Mouse (Mus musculus) limb, embryonic 14.5 days (tissue): ENCODE results near the gene Prg3. TPM values are rescaled to one million over a fixed set of nuclear protein-coding genes. Genes with fewer than 3 reads are reported as not detected.

Source experiments
- ATAC-seq: fragments of 200-750 bp; cut with Nextera tagmentation; 2 replicates; pipeline ENCODE4 v1.8.0; 2017; ENCODE audit warnings: low read depth, moderate number of reproducible peaks, moderate TSS enrichment; ENCODE audit not compliant: low FRiP score
- DNase-seq: peaks from one replicate; pipeline ENCODE4 v3.0.0-alpha.2; 2015; ENCODE audit warnings: low spot score
- H3K27ac ChIP-seq: fragments of 300-500 bp; sonication (generic); replicated peaks from 2 replicates; pipeline ENCODE4 v1.5.1; 2014; ENCODE audit warnings: low read depth, mild to moderate bottlenecking, low read length, moderate library complexity, mixed read lengths
- H3K27me3 ChIP-seq: fragments of 300-500 bp; sonication (generic); 2 replicates; pipeline ENCODE4 v1.6.1; 2014; ENCODE audit warnings: low read length, mixed read lengths; ENCODE audit not compliant: control insufficient read depth, insufficient read depth
- H3K36me3 ChIP-seq: fragments of 300-500 bp; sonication (generic); 2 replicates; pipeline ENCODE4 v1.6.1; 2014; ENCODE audit warnings: mild to moderate bottlenecking, low read length, moderate library complexity, mixed read lengths; ENCODE audit not compliant: control insufficient read depth, insufficient read depth
- H3K4me1 ChIP-seq: fragments of 300-500 bp; sonication (generic); 2 replicates; pipeline ENCODE4 v1.6.1; 2014; ENCODE audit warnings: antibody characterized with exemption, low read length, mixed read lengths; ENCODE audit not compliant: control insufficient read depth, insufficient read depth
- H3K4me2 ChIP-seq: fragments of 300-500 bp; sonication (generic); replicated peaks from 2 replicates; pipeline ENCODE4 v1.6.1; 2014; ENCODE audit warnings: low read depth, mild to moderate bottlenecking, low read length, moderate library complexity; ENCODE audit not compliant: severe bottlenecking
- H3K4me3 ChIP-seq: fragments of 300-500 bp; sonication (generic); replicated peaks from 2 replicates; pipeline ENCODE4 v1.5.1; 2014; ENCODE audit warnings: low read length
- H3K9ac ChIP-seq: fragments of 300-500 bp; sonication (generic); 2 replicates; pipeline ENCODE4 v1.6.1; 2014; ENCODE audit warnings: mild to moderate bottlenecking, low read depth, low read length, moderate library complexity; ENCODE audit not compliant: severe bottlenecking
- H3K9me3 ChIP-seq: fragments of 300-500 bp; sonication (generic); 2 replicates; pipeline ENCODE4 v1.6.1; 2016; ENCODE audit warnings: low read length; ENCODE audit not compliant: control insufficient read depth
- POLR2A ChIP-seq: fragments of 200-500 bp; IDR thresholded peaks from 2 replicates; pipeline ENCODE4 v1.8.0; 2012; ENCODE audit warnings: inconsistent platforms, mild to moderate bottlenecking, moderate library complexity, borderline replicate concordance; ENCODE audit not compliant: insufficient read depth, insufficient read length; ENCODE audit errors: extremely low read depth
- WGBS: fragments of 180-500 bp; shearing (Covaris S2); extraction: QIAGEN DNeasy Blood & Tissue Kit; methylation state at CpG from one replicate; pipeline ENCODE4 v1.1.7; 2014; 5-methylcytosine and 5-hydroxymethylcytosine counted together
- polyA plus RNA-seq, 2 experiments: library from polyadenylated mRNA; depleted of rRNA in 1 of 2; stranded (reverse) in 1 of 2; unstranded in 1 of 2; fragments of >200 nt; fragmentation: Nextera tagmentation in 1 of 2; extraction: Ambion mirVana in 1 of 2; gene quantifications; 2 replicates each; pipeline versions ENCODE4 v1.2.1 to v1.2.3; 2012 to 2014

Gene Prg3
- polyA plus RNA-seq, 2 experiments, result not detected

DNA sequence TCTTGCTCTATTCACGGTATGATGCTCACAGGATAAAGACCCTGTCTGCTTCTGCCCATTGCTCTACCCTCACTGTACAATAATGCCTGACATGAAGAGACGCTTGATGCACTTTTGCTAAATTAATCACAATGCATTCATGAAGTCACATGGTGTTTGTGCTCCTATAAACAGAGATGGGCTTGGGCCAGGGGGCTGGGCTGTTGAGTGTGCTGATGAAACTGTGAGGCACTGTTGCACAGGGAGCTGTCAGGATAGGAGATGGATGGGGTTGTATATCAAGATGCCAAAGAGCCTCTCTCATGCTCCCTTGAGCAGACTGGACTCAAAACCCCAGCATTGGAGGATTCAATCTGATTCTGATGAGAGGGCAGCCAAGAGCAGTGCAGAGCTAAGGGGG, 45.1 kb downstream of the Prg3 start:
- ATAC-seq, result no peak
- H3K27me3 ChIP-seq, result no peaks in the 10 kb centered on the region
- WGBS, result 77% methylated on average over 2 of the region's 2 CpGs

DNA sequence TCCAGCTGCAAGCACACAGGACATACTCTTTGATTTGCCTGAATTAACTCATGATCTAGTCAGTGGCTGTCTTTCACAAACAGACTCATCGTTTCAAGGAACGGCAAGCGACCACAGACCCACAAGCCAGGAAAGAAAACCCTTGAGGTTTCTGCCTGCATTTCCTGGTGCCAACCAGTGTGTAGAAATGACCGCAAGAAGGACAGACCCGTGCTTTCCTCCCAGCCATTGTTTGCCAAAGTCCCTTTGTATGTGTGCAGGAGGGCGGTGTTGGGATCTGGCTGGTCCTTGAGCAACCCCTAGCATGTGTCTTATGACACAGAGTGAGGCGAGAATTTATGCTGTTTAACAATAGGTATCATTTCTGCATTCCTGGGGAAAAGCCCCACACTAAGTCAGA, 46.2 kb downstream of the Prg3 start:
- no peak overlapping the region for H3K4me2 ChIP-seq
- H3K4me3 ChIP-seq, result no peak overlapping the region
- TF ChIP-seq POLR2A, result no peak
- no peak for ATAC-seq
- no peaks in the 10 kb centered on the region for H3K9me3 ChIP-seq
- DNase-seq, result no peak
- no peak overlapping the region for H3K27ac ChIP-seq
- H3K27me3 ChIP-seq, result no peaks in the 10 kb centered on the region
- WGBS, result 88% methylated on average over 7 of the region's 7 CpGs
- no peak overlapping the region for H3K9ac ChIP-seq
- H3K4me1 ChIP-seq, result peaks cover 12% of the 10 kb centered on the region
- 0 out of 2 replicates have a peak, but pooled peaks cover under 1% of the 10 kb centered on the region for H3K36me3 ChIP-seq

More for the DNA sequence above, 45.1 kb downstream of the Prg3 start:
- H3K9ac ChIP-seq, result no peak overlapping the region
- peaks cover 6% of the 10 kb centered on the region for H3K4me1 ChIP-seq
- DNase-seq, result no peak
- TF ChIP-seq POLR2A, result no peak
- no peak overlapping the region for H3K4me3 ChIP-seq
- no peak overlapping the region for H3K27ac ChIP-seq
- H3K4me2 ChIP-seq, result no peak overlapping the region
- H3K36me3 ChIP-seq, result no peaks in the 10 kb centered on the region
- no peaks in the 10 kb centered on the region for H3K9me3 ChIP-seq

GRCm38 (mm10) chr2:85036507-85037046, 48.6 kb downstream of the Prg3 start:
- 6% methylated on average over 11 of the region's 11 CpGs for WGBS
- Histone ChIP-seq H3K4me3 (peak overlapping the region; percentile 81), H3K27ac (peak overlapping the region; percentile 22), H3K9ac (peak overlapping the region; percentile 97), H3K9me3 (no peaks in the 10 kb centered on the region), H3K4me1 (peaks cover 12% of the 10 kb centered on the region), H3K4me2 (peak overlapping the region; percentile 55), H3K36me3 (peaks cover 24% of the 10 kb centered on the region), H3K27me3 (no peaks in the 10 kb centered on the region)
- ATAC-seq (peak; percentile 44), DNase-seq (no peak)
- TF ChIP-seq POLR2A, result no peak

GRCm38 (mm10) chr2:85037047-85038026, 49.3 kb downstream of the Prg3 start, which contains the start of the genes Ssrp1 and P2rx3:
Ssrp1 (plus strand) TSS chr2:85037234.
P2rx3 (minus strand) TSS chr2:85037462.
- peaks cover 32% of the 10 kb centered on the region for H3K36me3 ChIP-seq
- H3K4me1 ChIP-seq, result peaks cover 12% of the 10 kb centered on the region
- no peaks in the 10 kb centered on the region for H3K27me3 ChIP-seq
- H3K4me2 ChIP-seq, result peak within 1 kb of the TSS; percentile 60
- ATAC-seq (peak; percentile 97), DNase-seq (peak; percentile 96)
- H3K4me3 ChIP-seq, result peak within 1 kb of the TSS; percentile 81
- peak within 1 kb of the TSS; percentile 97 for H3K9ac ChIP-seq
- H3K27ac ChIP-seq, result peak within 1 kb of the TSS; percentile 87
- WGBS, result under 1% methylated on average over 66 of the region's 66 CpGs
- H3K9me3 ChIP-seq, result no peaks in the 10 kb centered on the region
- TF ChIP-seq POLR2A, result peak; percentile 60; the same call in 1 of the 2 replicates

- no peak for TF ChIP-seq POLR2A
- peak overlapping the region; percentile 97 for H3K9ac ChIP-seq
- no peak for ATAC-seq
These were observed 50.3 kb downstream of the Prg3 start for GRCm38 (mm10) chr2:85038336-85038735.

More at GRCm38 (mm10) chr2:85038336-85038735, 50.3 kb downstream of the Prg3 start:
- peak overlapping the region; percentile 60 for H3K4me2 ChIP-seq
- no peak for DNase-seq
- no peak overlapping the region for H3K27ac ChIP-seq
- 88% methylated on average over 13 of the region's 13 CpGs for WGBS
- H3K36me3 ChIP-seq, result peaks cover 42% of the 10 kb centered on the region
- no peaks in the 10 kb centered on the region for H3K27me3 ChIP-seq
- H3K4me1 ChIP-seq, result peaks cover 12% of the 10 kb centered on the region
- H3K4me3 ChIP-seq, result peak overlapping the region; percentile 81
- H3K9me3 ChIP-seq, result no peaks in the 10 kb centered on the region

Other genes starting within 250 kb of the Prg3 start
- 11.6 and 14.9 TPM in 2 replicates for gene Gm19426, start 244.6 kb upstream of the Prg3 start, polyA plus RNA-seq (2012; rRNA removed)
- gene Gm19426, start 244.6 kb upstream of the Prg3 start, polyA plus RNA-seq (2014; fragmentation: Nextera tagmentation; extraction: Ambion mirVana), result 4.3 and 5.7 TPM in 2 replicates
- gene Serping1, start 212.8 kb upstream of the Prg3 start, polyA plus RNA-seq (2012; rRNA removed), result 38.9 and 41.2 TPM in 2 replicates
- gene Serping1, start 212.8 kb upstream of the Prg3 start, polyA plus RNA-seq (2014; fragmentation: Nextera tagmentation; extraction: Ambion mirVana), result 44.1 and 44.4 TPM in 2 replicates
- 20.9 and 24.6 TPM in 2 replicates for gene Ube2l6, start 189.4 kb upstream of the Prg3 start, polyA plus RNA-seq (2012; rRNA removed)
- 33.5 and 37.2 TPM in 2 replicates for gene Ube2l6, start 189.4 kb upstream of the Prg3 start, polyA plus RNA-seq (2014; fragmentation: Nextera tagmentation; extraction: Ambion mirVana)
- gene Smtnl1, start 165.6 kb upstream of the Prg3 start, polyA plus RNA-seq (2012; rRNA removed), result 0.06 and 0.24 TPM in 2 replicates
- gene Smtnl1, start 165.6 kb upstream of the Prg3 start, polyA plus RNA-seq (2014; fragmentation: Nextera tagmentation; extraction: Ambion mirVana), result 0.22 and 0.55 TPM in 2 replicates
- gene Timm10, start 161.2 kb upstream of the Prg3 start, polyA plus RNA-seq (2012; rRNA removed), result 52.3 and 59.7 TPM in 2 replicates
- 56.0 and 58.4 TPM in 2 replicates for gene Timm10, start 161.2 kb upstream of the Prg3 start, polyA plus RNA-seq (2014; fragmentation: Nextera tagmentation; extraction: Ambion mirVana)
- gene Slc43a1, start 149.4 kb upstream of the Prg3 start, polyA plus RNA-seq (2012; rRNA removed), result 25.8 and 35.9 TPM in 2 replicates
- 15.5 and 18.5 TPM in 2 replicates for gene Slc43a1, start 149.4 kb upstream of the Prg3 start, polyA plus RNA-seq (2014; fragmentation: Nextera tagmentation; extraction: Ambion mirVana)
- gene Rtn4rl2, start 101.5 kb upstream of the Prg3 start, polyA plus RNA-seq (2012; rRNA removed), result 4.5 and 6.5 TPM in 2 replicates
- 1.5 and 1.9 TPM in 2 replicates for gene Rtn4rl2, start 101.5 kb upstream of the Prg3 start, polyA plus RNA-seq (2014; fragmentation: Nextera tagmentation; extraction: Ambion mirVana)
- gene Slc43a3, start 51.6 kb upstream of the Prg3 start, polyA plus RNA-seq (2012; rRNA removed), result 73.2 and 85.5 TPM in 2 replicates
- 32.1 and 34.9 TPM in 2 replicates for gene Slc43a3, start 51.6 kb upstream of the Prg3 start, polyA plus RNA-seq (2014; fragmentation: Nextera tagmentation; extraction: Ambion mirVana)
- gene Prg2, start 7.8 kb upstream of the Prg3 start, polyA plus RNA-seq (2012; rRNA removed), result 0.80 and 1.0 TPM in 2 replicates
- gene Prg2, start 7.8 kb upstream of the Prg3 start, polyA plus RNA-seq (2014; fragmentation: Nextera tagmentation; extraction: Ambion mirVana), result not detected in 2 replicates
- gene Ssrp1, start 49.0 kb downstream of the Prg3 start, polyA plus RNA-seq (2012; rRNA removed), result 256 and 265 TPM in 2 replicates
- gene Ssrp1, start 49.0 kb downstream of the Prg3 start, polyA plus RNA-seq (2014; fragmentation: Nextera tagmentation; extraction: Ambion mirVana), result 242 and 263 TPM in 2 replicates
- gene P2rx3, start 49.2 kb downstream of the Prg3 start, polyA plus RNA-seq (2012; rRNA removed), result 0.45 and 0.69 TPM in 2 replicates
- gene P2rx3, start 49.2 kb downstream of the Prg3 start, polyA plus RNA-seq (2014; fragmentation: Nextera tagmentation; extraction: Ambion mirVana), result 0.43 and 0.81 TPM in 2 replicates
- gene Tnks1bp1, start 59.8 kb downstream of the Prg3 start, polyA plus RNA-seq (2012; rRNA removed), result 85.9 and 110 TPM in 2 replicates
- 16.8 and 17.0 TPM in 2 replicates for gene Tnks1bp1, start 59.8 kb downstream of the Prg3 start, polyA plus RNA-seq (2014; fragmentation: Nextera tagmentation; extraction: Ambion mirVana)
- 37.0 and 38.2 TPM in 2 replicates for gene Aplnr, start 148.0 kb downstream of the Prg3 start, polyA plus RNA-seq (2012; rRNA removed)
- gene Aplnr, start 148.0 kb downstream of the Prg3 start, polyA plus RNA-seq (2014; fragmentation: Nextera tagmentation; extraction: Ambion mirVana), result 47.3 and 47.9 TPM in 2 replicates
- gene Lrrc55, start 209.0 kb downstream of the Prg3 start, polyA plus RNA-seq (2012; rRNA removed), result 1.3 and 1.7 TPM in 2 replicates
- 0.91 and 1.0 TPM in 2 replicates for gene Lrrc55, start 209.0 kb downstream of the Prg3 start, polyA plus RNA-seq (2014; fragmentation: Nextera tagmentation; extraction: Ambion mirVana)